Mouse (Mus musculus) C2C12 (cell line): ENCODE results near the gene Hscb. TPM values are rescaled to one million over a fixed set of nuclear protein-coding genes. Genes with fewer than 3 reads are reported as not detected.
A peak's percentile ranks its signal among the peaks of the same experiment; 100 is the strongest.

Source experiments
- H3K27me3 ChIP-seq: one replicate; pipeline ENCODE4 v1.6.1; 2011; ENCODE audit not compliant: control insufficient read depth, insufficient read depth, insufficient read length
- H3K36me3 ChIP-seq: one replicate; pipeline ENCODE4 v1.6.1; 2011; ENCODE audit not compliant: control insufficient read depth, insufficient read depth
- H3K4me3 ChIP-seq: one replicate; pipeline ENCODE4 v1.5.1; 2011; ENCODE audit warnings: mild to moderate bottlenecking, control low read depth; ENCODE audit not compliant: poor library complexity, insufficient read depth, severe bottlenecking
- H3K79me2 ChIP-seq: one replicate; pipeline ENCODE4 v1.6.1; 2011; ENCODE audit not compliant: control insufficient read depth, insufficient read depth
- H3K79me3 ChIP-seq: one replicate; pipeline ENCODE4 v1.6.1; 2011; ENCODE audit warnings: low read depth, control low read depth
- H3ac ChIP-seq: one replicate; pipeline ENCODE3; 2011; ENCODE audit warnings: low read depth; ENCODE audit not compliant: control insufficient read depth, insufficient read length
- CEBPB ChIP-seq: IDR thresholded peaks from one replicate; pipeline ENCODE4 v1.6.1; 2011; ENCODE audit warnings: low read depth, mild to moderate bottlenecking, control low read depth, moderate library complexity
- CTCF ChIP-seq: IDR thresholded peaks from one replicate; pipeline ENCODE4 v1.5.1; 2011; ENCODE audit not compliant: control insufficient read depth, insufficient read depth, insufficient read length
- FOSL1 ChIP-seq: IDR thresholded peaks from one replicate; pipeline ENCODE4 v1.8.0; 2011; ENCODE audit warnings: mild to moderate bottlenecking, low read length; ENCODE audit not compliant: poor library complexity, insufficient read depth, severe bottlenecking
- MAX ChIP-seq: IDR thresholded peaks from one replicate; pipeline ENCODE4 v1.6.1; 2011; ENCODE audit warnings: mild to moderate bottlenecking, control low read depth
- MYOD1 ChIP-seq: IDR thresholded peaks from one replicate; pipeline ENCODE4 v1.6.1; 2011; ENCODE audit warnings: low read depth; ENCODE audit not compliant: control insufficient read depth, insufficient read length
- MYOG ChIP-seq: IDR thresholded peaks from one replicate; pipeline ENCODE4 v1.6.1; 2011; ENCODE audit not compliant: control insufficient read depth, insufficient read length; ENCODE audit errors: extremely low read depth
- USF1 ChIP-seq: IDR thresholded peaks from one replicate; pipeline ENCODE4 v1.6.1; 2011; ENCODE audit warnings: low read depth, mild to moderate bottlenecking, control low read depth, moderate library complexity
- polyA plus RNA-seq: library from polyadenylated mRNA; unstranded; fragments of >200 nt; fragmentation: generic; extraction: Trizol; gene quantifications from one replicate; pipeline ENCODE4 v1.2.1, GENCODE M21; 2012; ENCODE audit warnings: missing spikeins

The Hscb gene
- polyA plus RNA-seq, 1 experiment = 12.2 TPM

DNA sequence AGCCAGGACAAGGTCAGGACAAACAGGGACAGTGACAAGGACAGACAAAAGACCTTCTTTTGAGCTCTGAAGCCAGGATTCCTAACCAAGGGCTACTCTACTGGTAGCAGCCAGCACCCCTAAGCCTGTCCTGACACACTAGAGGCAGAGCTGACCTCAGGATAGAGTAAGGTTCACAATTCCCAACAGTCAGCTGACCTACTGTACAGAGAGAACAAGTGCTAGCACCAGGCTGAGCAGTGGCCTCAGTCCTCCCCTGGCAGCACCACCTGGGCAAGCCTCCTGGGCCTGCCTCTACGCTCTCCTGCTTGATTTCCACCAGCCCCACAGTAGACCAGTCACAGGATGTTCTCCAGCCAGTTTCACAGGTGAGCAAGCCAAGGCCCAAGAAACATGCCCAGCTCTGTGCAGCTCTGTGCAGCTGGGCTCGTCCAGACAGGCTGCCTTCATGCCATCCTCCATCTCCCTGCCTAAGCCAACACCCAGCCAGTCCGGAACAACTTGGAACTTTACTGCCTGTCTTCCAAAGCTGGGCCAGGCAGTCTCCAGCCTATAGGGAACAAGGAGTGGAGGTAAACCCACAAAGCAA, 38.4 kb downstream of the Hscb start:
- H3K79me2 ChIP-seq = no peaks in the 10 kb centered on the region
- H3K79me3 ChIP-seq = no peaks in the 10 kb centered on the region
- no peaks in the 10 kb centered on the region for H3K27me3 ChIP-seq
- H3K36me3 ChIP-seq = peaks cover 9% of the 10 kb centered on the region
- no peak overlapping the region for H3ac ChIP-seq
- TF ChIP-seq USF1 (no peak), MYOD1 (no peak), MAX (no peak), MYOG (no peak), FOSL1 (no peak), CEBPB (no peak), CTCF (no peak)
- no peak overlapping the region for H3K4me3 ChIP-seq

- Histone ChIP-seq H3ac (no peak overlapping the region), H3K4me3 (no peak overlapping the region), H3K79me2 (no peaks in the 10 kb centered on the region), H3K79me3 (no peaks in the 10 kb centered on the region), H3K36me3 (peaks cover 29% of the 10 kb centered on the region), H3K27me3 (no peaks in the 10 kb centered on the region)
- TF ChIP-seq MYOD1 (no peak), USF1 (no peak), MAX (no peak), CTCF (no peak), CEBPB (no peak), FOSL1 (no peak), MYOG (no peak)
Observed at GRCm38 (mm10) chr5:110797696-110798095, 41.9 kb downstream of the Hscb start.

- Histone ChIP-seq H3K27me3 (no peaks in the 10 kb centered on the region), H3K36me3 (peaks cover 38% of the 10 kb centered on the region), H3K79me3 (no peaks in the 10 kb centered on the region), H3ac (no peak overlapping the region), H3K79me2 (no peaks in the 10 kb centered on the region), H3K4me3 (no peak overlapping the region)
- TF ChIP-seq FOSL1 = no peak
Observed at GRCm38 (mm10) chr5:110794363-110794762, 45.2 kb downstream of the Hscb start.

GRCm38 (mm10) chr5:110788684-110789083, 50.9 kb downstream of the Hscb start:
- Histone ChIP-seq H3K36me3 (peaks cover 42% of the 10 kb centered on the region), H3K79me2 (no peaks in the 10 kb centered on the region), H3K79me3 (no peaks in the 10 kb centered on the region), H3K4me3 (no peak overlapping the region), H3ac (no peak overlapping the region), H3K27me3 (no peaks in the 10 kb centered on the region)
- TF ChIP-seq CTCF (peak; percentile 55), CEBPB (no peak)

DNA sequence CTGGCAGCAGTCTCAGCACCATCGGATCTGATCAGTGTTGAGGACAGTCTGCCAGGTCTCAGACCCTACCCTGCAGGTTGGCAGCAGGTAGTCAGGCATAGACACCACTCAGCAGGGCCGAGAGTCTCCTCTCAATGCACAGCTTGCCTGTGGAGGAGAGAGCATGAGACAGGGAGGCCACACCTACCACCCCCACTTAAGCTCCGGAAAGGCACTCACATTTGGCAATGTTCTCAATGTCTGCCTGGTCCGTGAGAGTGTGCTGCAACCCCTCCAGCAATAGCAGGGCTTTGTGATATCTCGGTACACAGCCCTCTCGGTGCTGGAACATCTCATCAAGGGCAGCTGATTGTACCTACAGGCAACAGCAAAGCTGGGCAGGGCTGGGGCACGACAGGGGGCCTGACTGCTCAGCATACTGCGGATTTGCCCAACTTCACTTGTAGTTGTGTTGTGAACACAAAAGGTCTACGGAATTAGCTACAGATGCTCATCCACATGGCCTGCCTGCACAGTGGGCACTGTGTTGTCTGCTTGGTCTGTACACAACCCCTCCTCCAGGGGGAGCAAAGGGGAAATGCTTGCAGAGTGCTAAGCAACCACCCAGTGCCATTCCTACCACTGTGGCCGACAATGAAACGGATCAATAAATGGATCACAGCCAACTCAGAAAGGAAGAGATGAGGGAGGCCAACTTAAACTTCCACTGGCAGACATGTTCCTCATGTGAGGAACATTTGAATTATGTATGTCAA, 53.3 kb downstream of the Hscb start:
- Histone ChIP-seq H3K27me3 (no peaks in the 10 kb centered on the region), H3K36me3 (peaks cover 26% of the 10 kb centered on the region), H3K79me3 (no peaks in the 10 kb centered on the region), H3K79me2 (no peaks in the 10 kb centered on the region), H3K4me3 (no peak overlapping the region), H3ac (no peak overlapping the region)
- TF ChIP-seq CEBPB (no peak), MYOD1 (no peak), MAX (no peak), USF1 (no peak), CTCF (no peak), MYOG (no peak), FOSL1 (no peak)

DNA sequence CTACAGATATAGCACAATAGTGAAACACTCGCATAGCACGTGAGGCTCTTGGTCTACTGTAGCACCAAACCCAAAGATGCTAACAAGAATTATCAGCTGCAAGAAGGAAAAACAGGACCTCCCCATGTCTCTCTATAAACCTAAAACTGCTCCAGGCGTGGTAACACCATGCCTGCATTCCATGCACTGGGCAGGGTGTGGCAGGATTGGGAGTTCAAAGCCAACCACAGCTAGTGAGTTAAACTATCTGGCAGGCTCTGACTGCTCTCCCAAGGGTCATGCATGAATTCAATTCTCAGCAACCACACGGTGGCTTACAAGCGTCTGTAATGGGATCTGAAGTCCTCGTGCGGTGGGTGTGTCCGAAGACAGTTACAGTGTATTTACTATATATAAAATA, 56.4 kb downstream of the Hscb start:
- no peaks in the 10 kb centered on the region for H3K27me3 ChIP-seq
- H3K4me3 ChIP-seq = no peak overlapping the region
- H3K36me3 ChIP-seq = peaks cover 26% of the 10 kb centered on the region
- no peak overlapping the region for H3ac ChIP-seq
- TF ChIP-seq CEBPB (no peak), FOSL1 (no peak), MYOD1 (no peak), CTCF (no peak), MAX (no peak), MYOG (no peak), USF1 (no peak)
- H3K79me2 ChIP-seq = peaks cover 23% of the 10 kb centered on the region
- H3K79me3 ChIP-seq = peaks cover 20% of the 10 kb centered on the region
